Mouse (Mus musculus): ENCODE measurements around the gene Dlg1.
A peak's percentile ranks its signal among the peaks of the same experiment; 100 is the strongest.

Gene Dlg1

GRCm38 (mm10) chr16:31908959-31909358, 245.7 kb downstream of the Dlg1 start:
- no peak for DNase-seq

- no peak for DNase-seq
Measured at GRCm38 (mm10) chr16:31910281-31910847, 247.1 kb downstream of the Dlg1 start.

DNA sequence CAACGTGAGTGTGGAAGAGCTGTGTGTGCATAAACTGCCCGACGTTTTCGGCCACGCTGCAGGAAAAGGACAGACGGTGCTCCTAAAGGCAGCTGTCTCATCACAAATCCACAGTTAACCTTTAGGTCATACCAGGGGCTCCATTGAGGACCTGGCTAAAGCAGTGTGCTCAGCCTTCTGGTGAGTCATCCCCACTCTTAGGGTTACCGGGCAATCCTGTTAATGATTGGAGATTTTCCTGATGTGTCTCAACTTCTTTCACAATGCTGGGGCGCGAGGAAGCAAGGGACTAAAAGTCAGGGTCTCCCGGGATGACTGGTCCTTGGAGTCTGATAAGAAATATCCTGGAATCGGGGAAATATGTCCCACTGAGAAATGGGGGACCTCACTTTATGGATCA, 254.5 kb downstream of the Dlg1 start:
- no peak for DNase-seq

- peak; percentile 70 for DNase-seq
Measured at GRCm38 (mm10) chr16:31918248-31918724, 255.0 kb downstream of the Dlg1 start.

DNA sequence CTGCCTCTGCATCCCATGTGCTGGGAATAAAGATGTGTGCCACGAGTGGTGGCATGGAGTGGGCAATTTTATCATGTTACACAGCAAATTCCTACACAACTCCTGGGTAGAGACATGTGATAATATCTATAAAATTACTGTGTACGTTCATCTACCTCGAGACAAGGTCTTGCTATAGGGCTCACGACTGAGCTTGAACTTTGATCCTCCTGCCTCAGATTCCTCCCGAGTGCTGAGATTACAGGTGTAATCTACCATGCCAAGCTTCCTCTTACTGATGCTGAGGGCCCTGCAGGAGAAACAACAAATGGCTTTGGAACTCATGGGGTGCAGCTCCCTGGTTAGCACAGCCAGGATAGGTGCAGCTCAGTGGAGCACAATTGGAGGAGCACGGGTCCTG, 261.1 kb downstream of the Dlg1 start:
- DNase-seq: no peak
